Mouse (Mus musculus): ENCODE data around the gene Rnf26. TPM values are rescaled to one million over a fixed set of nuclear protein-coding genes. Genes with fewer than 3 reads are reported as not detected.

Gene Rnf26
- polyA plus RNA-seq, 1 experiment, result 11.1 TPM

GRCm38 (mm10) chr9:44134851-44135730 lies 21.8 kb upstream of the Rnf26 start:
- Histone ChIP-seq H3K9me3 (ENCODE audit: control insufficient read depth, low read length) (no peaks in the 10 kb centered on the region; the same call in 1 of the 2 replicates), H3K4me1 (ENCODE audit: control insufficient read depth) (peaks cover 12% of the 10 kb centered on the region), H3K4me3 (replicated peaks) (peak overlapping the region; percentile 31), H3K27me3 (ENCODE audit: control insufficient read depth) (peaks cover 76% of the 10 kb centered on the region), H3K36me3 (ENCODE audit: control insufficient read depth) (no peaks in the 10 kb centered on the region)
- TF ChIP-seq TAL1 (IDR thresholded peaks at IDR 0.05; ENCODE audit: low read length), result no peak

GRCm38 (mm10) chr9:44134101-44134850 lies 21.0 kb upstream of the Rnf26 start, which contains the start of gene Mcam:
Gene Mcam, plus strand, starts transcription at chr9:44134469.
- H3K4me1 ChIP-seq (ENCODE audit: control insufficient read depth), result peaks cover 12% of the 10 kb centered on the region
- H3K4me3 ChIP-seq (replicated peaks), result peak within 1 kb of the TSS; percentile 31
- no peaks in the 10 kb centered on the region for H3K36me3 ChIP-seq (ENCODE audit: control insufficient read depth)
- H3K9me3 ChIP-seq (ENCODE audit: control insufficient read depth, low read length), result no peaks in the 10 kb centered on the region; the same call in 1 of the 2 replicates
- H3K27me3 ChIP-seq (ENCODE audit: control insufficient read depth), result peaks cover 84% of the 10 kb centered on the region
- TF ChIP-seq GATA1 (IDR thresholded peaks at IDR 0.05; ENCODE audit: low read length), result no peak
- no peak for TF ChIP-seq TAL1 (IDR thresholded peaks at IDR 0.05; ENCODE audit: low read length)

DNA sequence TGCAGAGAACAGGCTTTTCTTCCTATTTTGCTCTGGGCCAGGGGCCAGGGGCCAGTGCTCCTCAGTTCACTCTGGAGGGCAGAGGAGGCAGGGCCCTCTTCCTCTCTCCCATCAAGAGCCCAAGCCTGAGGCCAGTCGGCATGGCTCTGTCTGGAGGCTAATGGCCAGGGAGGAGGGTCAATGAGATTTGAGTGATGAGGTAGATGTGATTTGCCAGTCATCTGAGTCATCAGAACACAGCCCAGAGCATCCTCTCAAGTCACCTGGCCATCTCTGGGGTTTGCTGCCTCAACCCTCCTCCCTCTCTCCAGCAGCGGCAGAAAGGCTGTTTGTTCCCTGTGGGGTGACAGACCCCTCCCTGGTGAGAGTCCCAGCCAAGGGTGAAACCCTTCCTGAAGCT lies 20.0 kb upstream of the Rnf26 start:
- H3K9me3 ChIP-seq (ENCODE audit: control insufficient read depth, low read length), result no peaks in the 10 kb centered on the region; the same call in 1 of the 2 replicates
- no peak for TF ChIP-seq TAL1 (IDR thresholded peaks at IDR 0.05; ENCODE audit: low read length)
- TF ChIP-seq GATA1 (IDR thresholded peaks at IDR 0.05; ENCODE audit: low read length), result no peak
- no peaks in the 10 kb centered on the region for H3K36me3 ChIP-seq (ENCODE audit: control insufficient read depth)
- peaks cover 94% of the 10 kb centered on the region for H3K27me3 ChIP-seq (ENCODE audit: control insufficient read depth)
- no peak overlapping the region for H3K4me3 ChIP-seq (replicated peaks)
- H3K4me1 ChIP-seq (ENCODE audit: control insufficient read depth), result peaks cover 12% of the 10 kb centered on the region

- TF ChIP-seq TAL1 (IDR thresholded peaks at IDR 0.05; ENCODE audit: low read length) (no peak), GATA1 (IDR thresholded peaks at IDR 0.05; ENCODE audit: low read length) (no peak)
- Histone ChIP-seq H3K36me3 (ENCODE audit: control insufficient read depth) (no peaks in the 10 kb centered on the region), H3K27me3 (ENCODE audit: control insufficient read depth) (peaks cover 96% of the 10 kb centered on the region), H3K9me3 (ENCODE audit: control insufficient read depth, low read length) (no peaks in the 10 kb centered on the region; the same call in 1 of the 2 replicates), H3K4me1 (ENCODE audit: control insufficient read depth) (peaks cover 12% of the 10 kb centered on the region), H3K4me3 (replicated peaks) (no peak overlapping the region)
Measured at GRCm38 (mm10) chr9:44132200-44132599, 18.9 kb upstream of the Rnf26 start.

DNA sequence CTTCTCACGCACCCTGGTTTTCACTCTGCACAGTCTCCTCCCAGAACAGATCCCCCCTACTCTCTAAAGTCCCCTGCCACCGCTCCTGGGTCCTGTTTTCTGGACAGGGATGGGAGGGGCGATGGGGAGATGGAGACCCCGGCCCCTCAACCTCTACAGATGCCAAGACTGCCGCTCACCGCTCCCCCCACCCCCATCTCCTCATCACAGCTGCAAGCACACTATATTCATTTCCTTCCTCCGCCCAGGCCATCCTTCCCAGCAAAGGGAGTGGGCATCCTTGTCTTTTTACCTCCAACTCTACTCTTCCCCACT lies 17.9 kb upstream of the Rnf26 start:
- Histone ChIP-seq H3K9me3 (ENCODE audit: control insufficient read depth, low read length) (no peaks in the 10 kb centered on the region; the same call in 1 of the 2 replicates), H3K36me3 (ENCODE audit: control insufficient read depth) (no peaks in the 10 kb centered on the region), H3K4me3 (replicated peaks) (no peak overlapping the region), H3K27me3 (ENCODE audit: control insufficient read depth) (peaks cover 86% of the 10 kb centered on the region), H3K4me1 (ENCODE audit: control insufficient read depth) (peaks cover 13% of the 10 kb centered on the region)
- TF ChIP-seq GATA1 (IDR thresholded peaks at IDR 0.05; ENCODE audit: low read length), result no peak
- TF ChIP-seq TAL1 (IDR thresholded peaks at IDR 0.05; ENCODE audit: low read length), result no peak

DNA sequence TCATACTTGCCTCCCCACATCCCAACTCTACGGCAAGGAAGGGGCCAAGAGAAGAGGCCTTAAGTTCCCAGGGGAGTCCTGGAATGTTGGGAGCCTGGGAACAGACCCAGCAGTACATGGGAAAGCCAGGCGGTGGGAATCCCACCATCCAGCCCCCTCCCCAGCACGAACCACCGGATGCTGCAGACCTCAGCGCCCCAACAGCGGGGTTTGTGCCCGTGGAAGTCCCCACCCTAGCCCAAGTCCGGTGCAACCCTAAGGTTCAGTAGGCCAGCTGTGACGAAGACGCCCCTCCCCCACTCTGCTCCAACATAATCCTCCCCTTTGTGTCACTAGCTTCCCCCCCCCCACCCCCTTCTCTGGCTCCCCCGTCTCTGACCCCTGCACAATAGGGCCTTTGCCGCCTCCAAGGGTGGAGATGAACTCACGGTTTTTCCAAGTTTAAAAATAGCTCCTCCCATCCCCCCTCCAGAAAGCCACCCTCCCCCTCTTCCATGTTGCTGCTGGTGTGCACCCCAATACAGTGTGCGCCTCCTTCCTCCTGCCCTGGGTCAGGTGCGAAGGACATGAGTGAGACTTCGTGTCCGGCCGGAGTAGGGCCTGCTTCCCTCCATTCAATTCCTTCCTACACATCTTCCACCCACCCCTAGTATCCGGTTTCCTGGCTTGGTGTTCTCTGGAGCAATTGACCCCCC lies 17.4 kb upstream of the Rnf26 start:
- peaks cover 81% of the 10 kb centered on the region for H3K27me3 ChIP-seq (ENCODE audit: control insufficient read depth)
- TF ChIP-seq TAL1 (IDR thresholded peaks at IDR 0.05; ENCODE audit: low read length) (no peak), GATA1 (IDR thresholded peaks at IDR 0.05; ENCODE audit: low read length) (no peak)
- peaks cover 13% of the 10 kb centered on the region for H3K4me1 ChIP-seq (ENCODE audit: control insufficient read depth)
- H3K9me3 ChIP-seq (ENCODE audit: control insufficient read depth, low read length), result no peaks in the 10 kb centered on the region; the same call in 1 of the 2 replicates
- no peaks in the 10 kb centered on the region for H3K36me3 ChIP-seq (ENCODE audit: control insufficient read depth)
- H3K4me3 ChIP-seq (replicated peaks), result no peak overlapping the region

DNA sequence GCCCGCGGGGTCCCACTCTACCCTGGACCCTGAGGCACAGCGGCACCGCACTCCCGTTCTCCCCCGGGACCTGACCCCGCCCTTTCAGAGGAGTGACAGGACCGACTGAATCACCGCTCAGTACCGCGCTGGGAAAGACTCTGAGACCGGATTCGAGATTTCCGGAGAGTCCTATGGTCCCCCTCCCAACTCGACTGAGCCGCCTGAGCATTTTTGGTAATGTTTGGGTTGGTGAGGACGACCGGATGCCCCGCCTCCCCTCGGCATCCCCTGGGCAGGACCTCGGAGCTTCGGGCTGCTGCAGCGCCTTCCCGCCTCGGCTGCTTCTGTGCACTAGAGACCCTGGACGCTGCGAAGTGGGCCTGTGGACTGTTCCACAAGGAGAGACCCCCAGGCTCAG lies 16.7 kb upstream of the Rnf26 start:
- Histone ChIP-seq H3K9me3 (ENCODE audit: control insufficient read depth, low read length) (no peaks in the 10 kb centered on the region; the same call in 1 of the 2 replicates), H3K4me1 (ENCODE audit: control insufficient read depth) (peaks cover 10% of the 10 kb centered on the region), H3K27me3 (ENCODE audit: control insufficient read depth) (peaks cover 74% of the 10 kb centered on the region), H3K36me3 (ENCODE audit: control insufficient read depth) (no peaks in the 10 kb centered on the region), H3K4me3 (replicated peaks) (peak overlapping the region; percentile 18)
- TF ChIP-seq GATA1 (IDR thresholded peaks at IDR 0.05; ENCODE audit: low read length), result no peak
- TF ChIP-seq TAL1 (IDR thresholded peaks at IDR 0.05; ENCODE audit: low read length), result no peak

DNA sequence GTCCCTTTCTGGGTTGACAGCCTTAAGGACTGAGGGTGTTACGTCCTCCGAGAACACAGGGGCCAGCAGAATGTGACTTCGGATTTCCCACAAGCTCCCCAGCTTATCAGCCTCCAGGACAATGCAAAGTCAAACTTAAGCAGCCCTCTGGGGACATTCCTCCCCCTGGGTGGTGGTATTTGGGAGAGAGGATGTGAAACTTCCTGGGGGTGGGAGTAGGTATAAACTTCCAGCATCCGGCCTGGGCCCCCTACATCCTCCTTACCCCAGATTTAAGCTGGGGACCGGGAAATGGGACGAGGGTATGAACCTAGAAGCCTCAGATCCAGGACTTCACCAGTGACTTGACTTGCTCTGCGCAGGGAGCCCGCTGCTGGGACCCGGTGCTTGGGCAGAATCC lies 16.3 kb upstream of the Rnf26 start:
- H3K4me3 ChIP-seq (replicated peaks), result no peak overlapping the region
- peaks cover 6% of the 10 kb centered on the region for H3K4me1 ChIP-seq (ENCODE audit: control insufficient read depth)
- no peaks in the 10 kb centered on the region; the same call in 1 of the 2 replicates for H3K9me3 ChIP-seq (ENCODE audit: control insufficient read depth, low read length)
- H3K27me3 ChIP-seq (ENCODE audit: control insufficient read depth), result peaks cover 70% of the 10 kb centered on the region
- H3K36me3 ChIP-seq (ENCODE audit: control insufficient read depth), result no peaks in the 10 kb centered on the region
- TF ChIP-seq GATA1 (IDR thresholded peaks at IDR 0.05; ENCODE audit: low read length) (no peak), TAL1 (IDR thresholded peaks at IDR 0.05; ENCODE audit: low read length) (no peak)
